Mouse (Mus musculus) adrenal gland, adult 8-10 months (tissue): Measurements from ENCODE around the gene Siglecg. TPM values are rescaled to one million over a fixed set of nuclear protein-coding genes. Genes with fewer than 3 reads are reported as not detected.
A peak's percentile ranks its signal among the peaks of the same experiment; 100 is the strongest.

Experiments used
- DNase-seq: peaks from one replicate; pipeline ENCODE4 v3.0.0; 2022
- microRNA-seq, 2 experiments: library from miRNA; unstranded; fragments of <30 nt; microRNA quantifications; one replicate each; pipeline ENCODE4 v1.2.0; 2022
- total RNA-seq, 4 experiments: library from RNA; stranded (reverse); gene quantifications; 2 replicates each; pipeline ENCODE4 v1.2.4; 2022

The Siglecg gene
- total RNA-seq, 4 experiments from 2014 or later, result 0.12 to 0.52 (median 0.38) TPM

GRCm38 (mm10) chr7:43442684-43443083, 34.7 kb downstream of the Siglecg start:
- no peak for DNase-seq

DNA sequence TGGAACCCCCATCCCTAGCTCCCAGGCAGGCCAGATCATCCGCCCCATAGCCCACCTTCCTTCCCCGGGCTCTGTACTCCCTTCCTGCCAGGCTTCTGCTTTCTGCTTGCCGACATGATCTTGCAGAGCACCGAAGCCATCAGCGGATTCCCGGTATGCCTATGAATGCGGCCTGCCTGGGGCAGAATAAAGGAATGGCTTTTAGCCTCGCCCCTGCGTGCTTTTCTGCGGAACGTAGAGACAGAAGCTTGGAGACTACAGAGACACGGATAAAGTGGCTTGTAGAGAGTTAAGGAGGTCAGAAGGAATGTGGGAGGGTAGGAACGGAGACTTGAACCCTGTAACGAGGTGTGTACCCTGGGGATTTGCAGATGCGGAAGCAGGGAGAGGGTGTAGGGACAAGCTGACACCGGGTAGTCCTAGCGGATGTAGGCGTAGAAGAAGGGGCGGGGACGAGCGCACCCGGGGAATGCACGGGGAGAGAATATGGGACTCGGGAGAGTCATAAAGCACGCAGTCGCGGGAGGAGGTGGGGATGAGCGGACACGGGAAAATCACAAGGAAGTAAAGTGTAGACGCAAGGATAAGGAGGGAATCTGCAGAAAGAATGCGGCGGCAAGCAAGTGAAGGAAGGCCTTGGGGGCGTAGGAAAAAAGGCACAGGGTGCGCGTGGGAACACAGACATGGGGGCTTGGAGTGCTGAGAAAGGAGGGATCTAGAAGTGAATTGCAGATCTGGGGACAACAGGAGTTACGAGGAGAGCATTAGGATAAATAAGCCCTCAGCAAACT, 35.3 kb downstream of the Siglecg start:
- DNase-seq, result peak; percentile 84

DNA sequence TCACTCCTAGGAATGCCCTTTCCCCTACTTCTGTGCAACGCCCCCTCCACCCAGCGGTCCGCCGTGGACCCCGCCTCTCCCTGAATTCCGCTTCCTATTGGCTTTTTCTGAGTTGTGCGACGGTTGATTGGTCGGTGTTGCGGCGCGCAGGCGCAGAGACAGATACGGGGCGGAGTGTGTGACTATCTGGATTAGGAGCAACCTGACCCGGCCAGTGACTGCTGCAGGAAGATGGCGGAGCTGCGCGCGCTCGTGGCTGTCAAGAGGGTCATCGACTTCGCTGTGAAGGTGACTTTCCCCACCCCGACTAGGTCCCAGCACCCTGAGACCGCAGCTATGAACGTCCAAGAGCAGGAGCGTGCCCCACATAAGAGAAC, 35.9 kb downstream of the Siglecg start, which contains the start of the genes Etfb and Gm45233:
Etfb (plus strand) TSS at position 167 of the 377 bp plus-strand sequence.
Gm45233 (plus strand) TSS at position 212 of the 377 bp plus-strand sequence.
- peak; percentile 97 for DNase-seq

DNA sequence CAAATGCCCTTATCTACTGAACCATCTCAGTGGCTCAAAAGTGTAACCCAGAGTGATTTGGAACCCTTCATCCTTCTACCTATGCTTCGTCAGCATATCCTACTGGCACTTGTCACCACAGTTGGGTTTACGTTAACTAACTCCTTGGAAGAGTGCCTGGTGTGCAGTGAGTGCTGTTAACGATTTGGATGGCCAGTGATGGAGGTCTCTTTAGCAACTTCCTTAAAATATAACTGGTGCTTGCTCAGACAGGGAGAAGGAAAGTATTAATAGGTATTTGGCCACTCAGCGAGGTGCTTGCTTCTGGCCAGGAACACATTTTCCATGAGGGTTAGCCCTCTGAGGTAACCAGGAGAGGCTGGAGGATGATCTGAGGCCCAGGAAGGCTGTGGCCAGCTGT, 39.8 kb downstream of the Siglecg start:
- DNase-seq, result no peak

GRCm38 (mm10) chr7:43448246-43448645, 40.2 kb downstream of the Siglecg start:
- no peak for DNase-seq

DNA sequence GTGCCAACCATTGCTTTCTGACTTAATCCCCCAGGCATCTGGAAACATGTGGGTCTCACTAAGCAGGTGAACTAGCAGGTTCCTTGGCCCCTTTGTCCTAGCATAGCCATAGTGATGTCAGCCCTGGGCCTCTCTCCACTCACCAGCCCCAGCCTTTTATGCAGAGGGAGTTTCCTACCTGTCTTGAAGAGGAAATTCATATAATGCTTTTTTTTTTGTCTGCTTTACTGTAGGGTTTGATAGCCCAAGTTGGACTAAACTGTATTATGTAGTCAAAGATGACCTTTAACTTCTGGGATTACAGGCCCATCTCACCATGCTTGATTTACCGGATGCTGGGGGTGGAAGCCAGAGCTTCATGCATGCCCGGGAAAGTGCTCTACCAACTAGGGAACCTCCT, 41.8 kb downstream of the Siglecg start:
- DNase-seq, result no peak

DNA sequence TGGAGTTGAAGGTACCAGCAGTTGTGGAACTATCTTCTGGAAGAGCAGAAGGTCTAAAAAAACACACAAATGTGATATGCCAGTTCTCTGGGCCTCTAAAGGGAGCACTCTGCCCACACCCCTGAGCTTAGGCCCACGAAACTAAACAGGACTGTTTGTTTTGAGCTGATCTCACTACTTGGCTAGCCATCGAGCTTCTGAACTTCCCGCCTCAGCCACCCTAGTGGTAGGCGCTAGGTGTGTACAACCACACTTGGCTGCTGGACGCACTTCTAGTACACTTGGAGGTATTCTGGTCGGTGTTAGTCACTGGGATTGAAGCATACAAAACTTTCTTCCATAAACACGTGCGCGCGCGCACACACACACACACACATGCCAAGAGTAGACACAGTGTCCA, 43.7 kb downstream of the Siglecg start:
- no peak for DNase-seq

DNA sequence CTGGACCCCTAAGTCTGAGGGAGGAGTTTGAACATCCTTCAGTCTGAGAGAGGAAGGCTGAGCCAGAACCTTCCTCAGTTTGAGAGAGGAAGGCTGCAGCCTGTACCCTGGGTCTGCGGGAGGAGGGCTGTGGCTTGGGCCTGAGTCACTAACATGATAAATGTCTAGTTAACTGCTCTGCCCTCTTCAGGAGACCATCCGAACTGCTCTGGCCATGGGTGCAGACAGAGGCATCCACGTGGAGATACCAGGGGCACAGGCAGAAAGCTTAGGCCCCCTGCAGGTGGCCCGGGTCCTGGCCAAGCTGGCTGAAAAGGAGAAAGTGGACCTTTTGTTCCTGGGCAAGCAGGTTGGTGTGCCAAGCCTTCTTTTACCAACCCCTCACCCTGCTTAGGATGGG, 44.6 kb downstream of the Siglecg start:
- DNase-seq, result no peak

- DNase-seq, result no peak
These were observed 45.8 kb downstream of the Siglecg start for GRCm38 (mm10) chr7:43453599-43454355.

DNA sequence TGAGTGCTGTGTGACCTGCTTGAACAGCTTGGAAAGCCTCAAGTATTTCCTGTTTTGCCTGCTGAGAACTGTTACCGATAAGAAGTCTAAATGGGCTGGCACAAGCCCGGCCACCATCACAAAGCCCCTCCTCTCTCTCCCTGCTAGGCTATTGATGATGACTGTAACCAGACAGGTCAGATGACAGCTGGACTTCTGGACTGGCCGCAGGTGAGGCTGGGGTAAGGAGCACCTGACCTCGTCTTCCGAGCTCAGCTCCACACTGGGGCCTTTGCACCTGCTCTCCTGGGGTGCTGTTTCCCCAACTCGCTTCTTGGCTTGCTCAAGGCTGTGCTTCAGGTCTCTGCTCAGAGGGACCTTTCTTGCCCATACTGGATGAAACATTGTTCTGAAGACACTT, 46.4 kb downstream of the Siglecg start:
- no peak for DNase-seq

DNA sequence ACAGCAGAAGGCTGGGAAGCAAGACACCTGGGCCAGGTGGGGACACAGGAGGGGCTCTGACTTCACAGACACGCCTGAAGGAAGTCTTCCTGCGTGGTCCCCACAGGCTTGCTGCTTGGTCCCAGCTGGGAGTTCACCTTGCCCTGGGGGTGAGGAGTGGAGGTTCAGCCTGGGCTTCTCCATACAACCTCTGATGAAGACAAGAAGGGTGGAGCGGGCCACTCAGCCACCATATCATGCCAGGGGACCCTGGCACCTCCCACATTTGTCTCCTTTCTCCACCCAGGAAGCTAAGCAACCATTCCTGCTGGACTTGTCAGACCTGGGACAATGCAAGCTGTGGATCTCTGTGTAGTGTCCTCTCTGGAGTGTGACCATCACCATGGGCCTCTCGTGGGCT, 54.8 kb downstream of the Siglecg start, which contains the start of gene Vsig10l:
Vsig10l (plus strand) TSS at position 301 of the 400 bp plus-strand sequence.
- no peak for DNase-seq

GRCm38 (mm10) chr7:43463976-43464375, 56.0 kb downstream of the Siglecg start:
- DNase-seq, result no peak

DNA sequence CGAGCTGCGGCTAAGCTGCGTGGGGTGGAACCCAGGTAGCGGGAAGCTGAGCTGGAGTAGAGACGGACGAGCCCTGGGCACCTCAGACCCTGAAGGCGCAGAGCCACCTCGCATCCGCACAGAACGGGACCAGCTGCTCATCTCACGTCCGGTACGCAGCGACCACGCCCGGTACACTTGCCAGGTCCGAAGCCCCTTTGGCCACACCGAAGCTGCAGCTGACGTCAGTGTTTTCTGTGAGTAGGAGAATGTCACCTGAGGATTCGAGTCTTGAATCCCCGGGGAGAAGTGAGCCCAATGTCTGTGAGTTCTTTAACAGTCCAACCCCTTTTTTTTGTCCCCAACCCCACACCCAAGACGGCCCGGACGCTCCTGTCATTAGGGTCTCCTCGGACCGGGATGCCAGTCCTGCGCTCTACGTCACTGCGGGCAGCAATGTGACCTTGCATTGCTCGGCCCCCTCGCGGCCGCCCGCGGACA, 56.9 kb downstream of the Siglecg start:
- no peak for DNase-seq

GRCm38 (mm10) chr7:43465344-43466098, 57.5 kb downstream of the Siglecg start:
- peak; percentile 85 for DNase-seq

DNA sequence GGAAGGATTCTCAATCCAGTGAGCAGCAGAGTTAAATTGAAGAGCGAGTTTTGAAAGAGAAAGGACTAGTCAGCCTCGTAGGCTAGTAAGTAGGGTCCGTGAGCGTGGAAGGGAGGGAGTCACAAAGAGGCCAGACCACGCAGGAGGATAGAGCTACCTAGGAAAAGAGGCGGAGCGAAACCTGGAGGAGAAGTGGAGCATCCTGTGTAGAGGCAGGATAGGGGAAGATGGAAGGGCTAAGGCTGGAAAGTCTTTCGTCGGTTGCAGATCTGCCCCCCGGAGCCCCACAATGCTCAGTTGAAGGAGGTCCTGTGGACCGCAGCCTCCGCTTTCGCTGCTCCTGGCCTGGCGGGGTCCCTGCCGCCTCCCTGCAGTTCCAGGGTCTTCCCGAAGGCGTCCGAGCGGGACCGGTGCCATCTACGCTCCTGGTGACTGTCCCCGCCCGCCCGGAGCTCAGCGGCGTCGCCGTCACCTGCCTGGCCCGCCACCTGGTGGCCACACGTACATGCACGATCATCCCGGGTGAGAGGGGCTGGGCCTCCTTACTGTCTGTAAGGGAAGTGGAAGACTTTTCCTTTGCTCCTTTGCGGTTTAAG, 58.2 kb downstream of the Siglecg start:
- peak; percentile 63 for DNase-seq

Small RNAs within 50 kb of the gene (microRNA-seq; reads per million reads assigned to microRNA genes)
- gene Mir7051, result 0.18 to 1.8 reads per million in 2 experiments

Other genes with a start within 250 kb of the Siglecg start
- gene Zfp715, start 94.9 kb upstream of the Siglecg start, total RNA-seq, result 10 to 100 TPM; 19.4 to 29.3 (median 24.1) TPM
- not detected for gene Siglecf, start 56.9 kb upstream of the Siglecg start, total RNA-seq
- not detected for gene Lim2, start 19.5 kb downstream of the Siglecg start, total RNA-seq
- 1 to 10 TPM in 3 of 4 experiments, under 1 TPM in 1; 0.77 to 1.3 (median 1.1) TPM for gene Nkg7, start 28.9 kb downstream of the Siglecg start, total RNA-seq
- not detected for gene Cldnd2, start 32.6 kb downstream of the Siglecg start, total RNA-seq
- 100 to 1,000 TPM; 286 to 399 (median 360) TPM for gene Etfb, start 35.9 kb downstream of the Siglecg start, total RNA-seq
- 1 to 10 TPM in 1 of 4 experiments, under 1 TPM in 2, not detected in 1; 0.35 to 3.3 (median 0.80) TPM for gene Gm45233, start 35.9 kb downstream of the Siglecg start, total RNA-seq
- gene Vsig10l, start 54.9 kb downstream of the Siglecg start, total RNA-seq, result 1 to 10 TPM; 1.3 to 4.3 (median 3.1) TPM
- gene Iglon5, start 81.9 kb downstream of the Siglecg start, total RNA-seq, result 1 to 10 TPM; 2.9 to 4.8 (median 3.6) TPM
- not detected for gene 4931406B18Rik, start 97.7 kb downstream of the Siglecg start, total RNA-seq
- 1 to 10 TPM; 4.0 to 7.3 (median 5.9) TPM for gene Cd33, start 136.2 kb downstream of the Siglecg start, total RNA-seq
- 1 to 10 TPM; 2.8 to 4.1 (median 3.5) TPM for gene Zfp658, start 154.1 kb downstream of the Siglecg start, total RNA-seq
- 10 to 100 TPM; 17.8 to 22.1 (median 19.4) TPM for gene Zfp719, start 171.4 kb downstream of the Siglecg start, total RNA-seq
- gene Zfp819, start 199.0 kb downstream of the Siglecg start, total RNA-seq, result not detected
- gene Ceacam18, start 226.5 kb downstream of the Siglecg start, total RNA-seq, result under 1 TPM in 3 of 4 experiments, not detected in 1; 0.15 to 0.22 (median 0.19) TPM